Mouse (Mus musculus): Measurements from ENCODE around the gene Prr36. TPM values are rescaled to one million over a fixed set of nuclear protein-coding genes. Genes with fewer than 3 reads are reported as not detected.

Gene Prr36
- polyA plus RNA-seq, 1 experiment from 2014 or later, result 0.86 TPM

- Histone ChIP-seq H3K36me3 (peaks cover 54% of the 10 kb centered on the region), H3K4me2 (no peak overlapping the region), H3K27me3 (no peaks in the 10 kb centered on the region), H3K27ac (no peak overlapping the region), H3K9me3 (no peaks in the 10 kb centered on the region), H3K9ac (no peak overlapping the region), H3K4me1 (peaks cover 4% of the 10 kb centered on the region), H3K4me3 (no peak overlapping the region)
- WGBS, result 22% methylated on average over 3 of the region's 3 CpGs
- no peak for ATAC-seq (ENCODE audit: insufficient number of reproducible peaks, low FRiP score, low TSS enrichment, low read depth)
Observed at GRCm38 (mm10) chr8:4189031-4189722, 28.1 kb downstream of the Prr36 start.

- H3K27me3 ChIP-seq, result no peaks in the 10 kb centered on the region
- H3K36me3 ChIP-seq, result peaks cover 54% of the 10 kb centered on the region
- ATAC-seq (ENCODE audit: insufficient number of reproducible peaks, low FRiP score, low TSS enrichment, low read depth), result no peak
- H3K27ac ChIP-seq, result no peak overlapping the region
- H3K4me3 ChIP-seq, result no peak overlapping the region
- no peak overlapping the region for H3K9ac ChIP-seq
- H3K9me3 ChIP-seq, result no peaks in the 10 kb centered on the region
- H3K4me2 ChIP-seq, result no peak overlapping the region
- peaks cover 4% of the 10 kb centered on the region for H3K4me1 ChIP-seq
Observed at GRCm38 (mm10) chr8:4188605-4189004, 28.7 kb downstream of the Prr36 start.

GRCm38 (mm10) chr8:4186151-4186550 lies 31.1 kb downstream of the Prr36 start:
- H3K4me1 ChIP-seq, result no peaks in the 10 kb centered on the region
- 93% methylated on average over 2 of the region's 2 CpGs for WGBS
- H3K9me3 ChIP-seq, result no peaks in the 10 kb centered on the region
- ATAC-seq (ENCODE audit: insufficient number of reproducible peaks, low FRiP score, low TSS enrichment, low read depth), result no peak
- no peak overlapping the region for H3K27ac ChIP-seq
- H3K4me3 ChIP-seq, result no peak overlapping the region
- no peak overlapping the region for H3K4me2 ChIP-seq
- peaks cover 49% of the 10 kb centered on the region for H3K36me3 ChIP-seq
- H3K27me3 ChIP-seq, result no peaks in the 10 kb centered on the region
- no peak overlapping the region for H3K9ac ChIP-seq

- H3K4me2 ChIP-seq, result no peak overlapping the region
- H3K9ac ChIP-seq, result no peak overlapping the region
- H3K4me1 ChIP-seq, result no peaks in the 10 kb centered on the region
- WGBS, result 85% methylated on average over 8 of the region's 8 CpGs
- no peaks in the 10 kb centered on the region for H3K9me3 ChIP-seq
- no peaks in the 10 kb centered on the region for H3K27me3 ChIP-seq
- H3K36me3 ChIP-seq, result peaks cover 37% of the 10 kb centered on the region
- H3K27ac ChIP-seq, result no peak overlapping the region
- ATAC-seq (ENCODE audit: insufficient number of reproducible peaks, low FRiP score, low TSS enrichment, low read depth), result no peak
- no peak overlapping the region for H3K4me3 ChIP-seq
Observed at GRCm38 (mm10) chr8:4183409-4183808, 33.9 kb downstream of the Prr36 start.

- Histone ChIP-seq H3K4me3 (no peak overlapping the region), H3K36me3 (peaks cover 3% of the 10 kb centered on the region), H3K27ac (no peak overlapping the region), H3K9me3 (no peaks in the 10 kb centered on the region), H3K9ac (no peak overlapping the region), H3K4me1 (no peaks in the 10 kb centered on the region), H3K27me3 (no peaks in the 10 kb centered on the region), H3K4me2 (no peak overlapping the region)
- ATAC-seq (ENCODE audit: insufficient number of reproducible peaks, low FRiP score, low TSS enrichment, low read depth), result no peak
- WGBS, result 58% methylated on average over 2 of the region's 2 CpGs
Observed at GRCm38 (mm10) chr8:4174018-4174417, 43.2 kb downstream of the Prr36 start.

GRCm38 (mm10) chr8:4172486-4172885 lies 44.8 kb downstream of the Prr36 start:
- H3K4me3 ChIP-seq, result no peak overlapping the region
- H3K27me3 ChIP-seq, result no peaks in the 10 kb centered on the region
- H3K4me1 ChIP-seq, result 0 out of 2 replicates have a peak, but pooled peaks cover 6% of the 10 kb centered on the region
- H3K9me3 ChIP-seq, result no peaks in the 10 kb centered on the region
- H3K27ac ChIP-seq, result no peak overlapping the region
- H3K4me2 ChIP-seq, result no peak overlapping the region
- no peaks in the 10 kb centered on the region; the same call in 1 of the 2 replicates for H3K36me3 ChIP-seq
- WGBS, result 71% methylated on average over 3 of the region's 3 CpGs
- H3K9ac ChIP-seq, result no peak overlapping the region
- ATAC-seq (ENCODE audit: insufficient number of reproducible peaks, low FRiP score, low TSS enrichment, low read depth), result no peak

- no peak for ATAC-seq (ENCODE audit: insufficient number of reproducible peaks, low FRiP score, low TSS enrichment, low read depth)
- Histone ChIP-seq H3K36me3 (no peaks in the 10 kb centered on the region), H3K4me1 (peaks cover 13% of the 10 kb centered on the region; the same call in 1 of the 2 replicates), H3K9ac (no peak overlapping the region), H3K4me2 (no peak overlapping the region), H3K27ac (no peak overlapping the region), H3K27me3 (no peaks in the 10 kb centered on the region), H3K9me3 (no peaks in the 10 kb centered on the region), H3K4me3 (no peak overlapping the region)
- 82% methylated on average over 1 of the region's 1 CpGs for WGBS
Observed at GRCm38 (mm10) chr8:4167918-4168317, 49.3 kb downstream of the Prr36 start.

GRCm38 (mm10) chr8:4166881-4167525 lies 50.3 kb downstream of the Prr36 start:
- ATAC-seq (ENCODE audit: insufficient number of reproducible peaks, low FRiP score, low TSS enrichment, low read depth), result no peak
- WGBS, result 9% methylated on average over 10 of the region's 10 CpGs

GRCm38 (mm10) chr8:4165852-4166751 lies 51.2 kb downstream of the Prr36 start, which contains the start of gene Evi5l:
Gene Evi5l, plus strand, starts transcription at chr8:4166567.
- peaks cover 13% of the 10 kb centered on the region; the same call in 1 of the 2 replicates for H3K4me1 ChIP-seq
- H3K9ac ChIP-seq, result peak within 1 kb of the TSS; percentile 73
- WGBS, result under 1% methylated on average over 51 of the region's 51 CpGs
- H3K4me2 ChIP-seq, result peak within 1 kb of the TSS; percentile 80
- peak; percentile 99 for ATAC-seq (ENCODE audit: insufficient number of reproducible peaks, low FRiP score, low TSS enrichment, low read depth)
- H3K27ac ChIP-seq, result peak within 1 kb of the TSS; percentile 38
- no peaks in the 10 kb centered on the region for H3K36me3 ChIP-seq
- peak within 1 kb of the TSS; percentile 96 for H3K4me3 ChIP-seq
- no peaks in the 10 kb centered on the region for H3K27me3 ChIP-seq
- H3K9me3 ChIP-seq, result no peaks in the 10 kb centered on the region

More at GRCm38 (mm10) chr8:4166881-4167525, 50.3 kb downstream of the Prr36 start:
- Histone ChIP-seq H3K4me1 (peaks cover 13% of the 10 kb centered on the region; the same call in 1 of the 2 replicates), H3K4me2 (peak overlapping the region; percentile 80), H3K4me3 (peak overlapping the region; percentile 96), H3K36me3 (no peaks in the 10 kb centered on the region), H3K27ac (no peak overlapping the region), H3K9ac (peak overlapping the region; percentile 73), H3K27me3 (no peaks in the 10 kb centered on the region), H3K9me3 (no peaks in the 10 kb centered on the region)

GRCm38 (mm10) chr8:4165176-4165851 lies 51.9 kb downstream of the Prr36 start:
- Histone ChIP-seq H3K4me1 (peaks cover 13% of the 10 kb centered on the region; the same call in 1 of the 2 replicates), H3K27me3 (no peaks in the 10 kb centered on the region), H3K36me3 (no peaks in the 10 kb centered on the region), H3K9me3 (no peaks in the 10 kb centered on the region), H3K9ac (peak overlapping the region; percentile 28; the same call in 1 of the 2 replicates), H3K27ac (peak overlapping the region; percentile 38), H3K4me3 (peak overlapping the region; percentile 96), H3K4me2 (peak overlapping the region; percentile 59)
- 7% methylated on average over 12 of the region's 13 CpGs for WGBS
- ATAC-seq (ENCODE audit: insufficient number of reproducible peaks, low FRiP score, low TSS enrichment, low read depth), result no peak

GRCm38 (mm10) chr8:4162786-4163185 lies 54.5 kb downstream of the Prr36 start:
- H3K27me3 ChIP-seq, result no peaks in the 10 kb centered on the region
- H3K4me1 ChIP-seq, result peaks cover 9% of the 10 kb centered on the region; the same call in 1 of the 2 replicates
- WGBS, result 49% methylated on average over 4 of the region's 4 CpGs
- no peak for ATAC-seq (ENCODE audit: insufficient number of reproducible peaks, low FRiP score, low TSS enrichment, low read depth)
- H3K4me2 ChIP-seq, result no peak overlapping the region
- no peak overlapping the region for H3K4me3 ChIP-seq
- H3K36me3 ChIP-seq, result no peaks in the 10 kb centered on the region
- no peaks in the 10 kb centered on the region for H3K9me3 ChIP-seq
- no peak overlapping the region for H3K9ac ChIP-seq
- no peak overlapping the region for H3K27ac ChIP-seq
